Mouse (Mus musculus) urinary bladder, postnatal 4 days (tissue): ENCODE results near the gene Dennd4a.
"Not testable (repeated sequence)": the region's sequence is repeated elsewhere in the genome, so short reads cannot be mapped to it uniquely, and the experiment has no call there.

ENCODE experiments used
- DNase-seq, 2 experiments: peaks; one replicate each; pipeline ENCODE4 v3.0.0; 2021 to 2022; ENCODE audit warnings: low spot score in 2 of 2

Dennd4a gene

DNA sequence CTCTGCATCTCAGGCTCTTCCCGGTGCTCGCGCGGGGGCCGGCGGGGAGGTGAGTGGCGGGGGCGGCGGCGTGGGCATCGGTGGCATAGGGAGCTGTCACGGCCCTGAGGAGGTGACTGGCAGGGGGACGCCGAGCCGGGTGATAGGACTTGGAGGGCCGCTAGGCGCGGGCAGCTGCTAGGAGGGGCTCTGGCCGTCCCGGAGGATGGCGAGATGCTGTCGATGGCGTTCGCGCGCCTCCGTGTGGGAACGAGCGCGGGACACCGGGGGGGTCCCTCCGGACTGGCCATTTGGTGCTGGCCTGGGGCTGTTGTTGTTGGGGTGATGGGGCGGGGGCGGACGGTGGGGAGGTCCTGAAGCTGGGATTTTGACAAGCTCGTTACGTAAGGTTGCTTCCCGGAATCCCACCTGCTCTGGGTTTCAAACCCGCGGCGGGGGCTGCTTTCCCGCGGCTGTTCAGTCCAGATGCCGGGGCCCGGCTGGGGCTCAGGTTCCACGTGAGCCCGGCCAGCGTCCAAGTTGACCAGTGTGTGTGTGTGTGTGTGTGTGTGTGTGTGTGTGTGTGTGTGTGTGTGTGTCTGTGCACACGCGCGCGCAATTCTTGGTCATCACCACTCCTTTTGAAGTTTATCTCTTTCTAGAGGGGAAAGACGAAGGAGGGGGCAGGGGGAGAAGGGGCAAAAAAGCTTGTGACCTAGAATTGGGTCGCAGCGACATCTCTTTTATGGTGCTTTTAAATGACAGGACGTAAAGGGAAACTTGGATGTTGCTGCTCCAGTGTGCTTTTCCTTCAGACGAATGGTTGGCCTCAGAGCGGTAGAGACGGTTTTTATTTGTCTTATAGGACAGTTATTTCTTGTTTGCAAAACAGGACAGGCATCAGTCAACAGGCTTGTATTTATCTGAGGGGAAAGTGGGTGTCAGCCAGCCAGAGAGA is 666 bp downstream of the Dennd4a start:
- DNase-seq = peak; percentile 44 to 67

DNA sequence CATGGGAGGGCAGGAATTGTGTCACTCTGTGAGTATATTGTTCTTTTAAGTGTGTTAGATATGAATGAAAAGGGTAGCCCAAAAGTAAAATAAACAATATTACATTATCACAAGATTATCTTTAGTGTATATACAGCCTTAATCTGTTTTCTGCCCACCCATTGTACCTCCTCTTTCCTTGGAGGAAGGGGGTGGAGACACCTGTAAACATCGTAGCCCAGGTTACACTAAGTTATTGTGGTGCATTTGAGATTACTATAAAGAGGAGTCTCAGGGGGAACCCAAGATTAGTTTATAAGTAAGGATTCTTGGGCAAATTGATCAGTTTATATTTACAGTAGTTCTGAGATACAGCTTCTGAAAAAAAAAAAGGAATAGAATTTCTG is 1.3 kb downstream of the Dennd4a start:
- no peak for DNase-seq

DNA sequence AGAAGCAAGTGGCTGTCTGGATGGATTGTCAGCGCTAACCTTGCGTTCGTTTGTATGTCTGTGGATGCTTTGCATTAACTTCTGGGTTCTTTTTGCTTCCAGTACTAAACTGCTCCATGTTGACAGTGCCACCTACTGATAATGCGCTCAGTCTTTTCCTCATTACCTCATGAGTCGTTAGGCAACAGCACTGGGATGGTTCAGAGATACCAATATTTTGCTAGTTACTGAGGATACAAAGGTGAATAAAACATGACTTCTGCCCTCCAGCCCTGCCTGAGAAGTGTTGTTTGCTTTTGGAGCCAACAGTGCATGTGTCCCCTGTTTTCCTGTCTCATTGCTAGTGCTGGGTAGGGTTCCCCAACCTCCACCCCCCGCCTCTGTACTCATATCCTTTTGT is 3.1 kb downstream of the Dennd4a start:
- DNase-seq = no peak

DNA sequence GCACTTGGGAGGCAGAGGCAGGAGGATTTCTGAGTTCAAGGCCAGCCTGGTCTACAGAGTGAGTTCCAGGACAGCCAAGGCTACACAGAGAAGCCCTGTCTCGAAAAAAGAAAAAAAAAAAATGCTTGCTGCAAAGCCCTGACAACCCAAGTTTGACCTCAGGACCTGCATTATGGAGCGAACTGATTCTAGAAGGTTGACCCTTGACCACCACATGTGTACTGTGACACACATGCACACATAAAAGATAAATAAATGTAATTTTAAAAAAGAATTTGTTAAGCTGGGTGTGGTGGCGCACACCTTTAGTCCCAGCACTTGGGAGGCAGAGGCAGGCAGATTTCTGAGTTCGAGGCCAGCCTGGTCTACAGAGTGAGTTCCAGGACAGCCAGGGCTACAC is 8.5 kb downstream of the Dennd4a start:
- DNase-seq = not testable (repeated sequence)

DNA sequence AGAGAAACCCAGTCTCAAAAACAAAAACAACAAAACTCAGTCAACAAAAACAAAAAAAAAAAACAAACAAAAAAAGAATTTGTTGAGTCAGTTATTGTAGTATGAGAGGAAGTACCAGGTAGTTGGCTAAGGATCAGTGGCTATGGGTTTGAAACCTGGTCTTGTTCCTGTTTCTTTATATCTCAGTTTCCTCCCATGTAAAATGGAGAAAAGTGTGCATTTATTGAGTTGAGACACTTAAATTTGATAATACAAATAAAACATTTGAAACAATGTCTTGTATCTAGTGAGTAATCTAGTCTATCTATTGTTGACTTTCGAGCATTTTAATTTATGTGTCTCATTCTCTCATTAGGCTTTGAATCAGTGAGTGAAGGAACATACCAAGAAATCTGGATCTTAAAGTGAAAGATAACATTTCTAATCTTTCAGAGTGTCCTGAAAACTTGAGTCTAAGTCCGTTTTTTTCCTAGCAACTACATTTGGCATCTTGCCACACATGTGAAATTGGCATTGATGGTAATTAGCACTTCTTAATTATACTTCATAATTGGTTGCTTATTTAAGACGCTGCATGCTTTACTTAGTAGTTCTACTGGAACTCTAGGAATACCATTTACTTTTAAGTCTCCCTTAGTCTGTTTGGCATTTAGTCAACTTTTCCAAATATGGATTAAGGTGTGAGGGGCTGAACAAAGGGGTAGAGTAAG is 9.1 kb downstream of the Dennd4a start:
- no peak for DNase-seq

DNA sequence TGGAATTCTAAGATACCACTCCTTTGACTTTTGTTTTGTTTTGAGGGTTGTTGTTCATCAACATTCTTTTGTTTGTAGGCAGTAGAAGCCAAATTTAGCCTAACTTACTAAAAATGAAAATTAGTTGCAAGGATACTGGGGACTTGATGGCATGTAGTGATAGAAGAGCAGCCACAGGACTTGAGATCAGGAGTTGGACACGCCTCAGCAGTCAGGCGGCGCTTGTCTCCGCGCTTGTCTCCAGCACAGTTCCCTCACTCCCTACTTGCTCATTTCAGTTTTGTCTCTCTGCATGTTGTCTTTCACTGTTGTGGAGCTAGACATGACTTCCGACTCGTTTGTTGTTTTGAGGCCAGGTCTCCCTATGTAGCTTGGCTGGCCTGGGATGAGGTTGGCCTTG is 11.1 kb downstream of the Dennd4a start:
- DNase-seq = no peak

DNA sequence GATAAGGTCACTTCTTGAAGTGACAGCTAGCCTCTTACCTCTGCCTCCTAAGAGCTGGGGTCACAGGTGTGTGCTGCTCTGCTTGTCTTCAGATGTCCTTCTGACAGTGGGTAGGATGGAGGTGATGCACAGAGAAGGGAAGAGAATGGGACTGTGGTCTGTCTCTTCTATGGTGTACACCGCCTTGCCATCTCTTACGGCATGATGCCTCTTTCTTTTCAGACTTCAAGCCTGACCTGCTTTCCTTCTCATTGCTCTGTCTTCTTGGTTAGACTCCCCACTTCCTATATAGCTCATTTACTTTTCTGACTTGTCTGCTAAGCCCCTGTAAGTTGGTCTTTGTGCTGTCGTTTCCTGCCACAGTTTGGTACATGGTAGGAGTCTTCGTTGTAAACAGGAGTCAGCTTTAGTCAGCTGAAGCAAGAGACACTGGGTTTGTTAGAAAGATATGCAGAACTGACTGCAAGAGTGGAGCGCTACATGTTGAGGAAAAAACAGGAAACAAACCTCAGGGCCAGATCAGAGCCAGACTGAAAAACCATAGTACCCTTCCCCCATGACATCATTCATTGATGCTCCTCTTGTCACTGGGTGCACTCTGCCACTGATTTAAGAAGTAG is 13.4 kb downstream of the Dennd4a start:
- no peak for DNase-seq

DNA sequence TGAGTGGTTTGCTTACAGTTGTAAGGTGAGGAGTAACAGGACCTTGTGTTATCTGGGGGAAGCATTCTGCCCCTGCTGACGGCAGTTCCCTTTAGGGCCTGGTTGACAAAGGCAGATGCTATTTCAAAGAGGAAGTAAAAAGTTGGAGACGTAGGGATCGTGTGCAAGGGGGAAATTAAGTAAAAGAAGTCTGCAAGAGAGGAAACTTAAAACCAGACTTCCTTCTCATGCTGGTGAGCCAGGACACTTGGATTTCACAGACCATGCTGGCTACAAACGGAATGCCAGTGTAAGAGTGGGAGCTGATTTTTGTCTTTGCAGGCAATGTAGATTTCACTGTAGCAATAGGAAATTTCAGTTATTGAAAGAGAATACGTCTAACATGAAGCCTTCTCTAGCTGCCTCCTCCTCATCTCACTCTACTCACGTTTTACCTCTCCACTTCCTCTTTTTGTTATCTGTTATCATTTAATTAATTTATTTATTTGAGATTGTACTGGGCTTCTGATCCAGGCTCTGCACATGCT is 19.0 kb downstream of the Dennd4a start:
- no peak for DNase-seq

DNA sequence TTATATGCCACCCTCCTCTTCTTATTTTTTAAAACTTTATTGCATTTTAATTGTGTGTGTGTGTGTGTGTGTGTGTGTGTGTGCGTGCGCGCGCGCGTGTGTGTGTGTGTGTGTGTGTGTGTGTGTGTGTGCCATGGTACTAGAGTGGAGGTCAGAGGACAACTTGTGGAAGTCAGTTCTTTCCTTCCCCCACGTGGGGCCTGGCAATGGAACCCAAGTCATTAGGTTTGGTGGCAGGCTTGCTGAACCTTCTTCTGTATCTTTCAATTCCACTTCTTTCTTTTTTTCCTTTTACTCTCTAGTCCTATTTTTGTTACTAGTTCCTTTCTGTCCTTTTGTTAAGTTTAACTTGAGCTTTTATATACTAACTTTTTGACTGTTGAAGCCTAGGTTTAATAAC is 19.5 kb downstream of the Dennd4a start:
- DNase-seq = no peak

DNA sequence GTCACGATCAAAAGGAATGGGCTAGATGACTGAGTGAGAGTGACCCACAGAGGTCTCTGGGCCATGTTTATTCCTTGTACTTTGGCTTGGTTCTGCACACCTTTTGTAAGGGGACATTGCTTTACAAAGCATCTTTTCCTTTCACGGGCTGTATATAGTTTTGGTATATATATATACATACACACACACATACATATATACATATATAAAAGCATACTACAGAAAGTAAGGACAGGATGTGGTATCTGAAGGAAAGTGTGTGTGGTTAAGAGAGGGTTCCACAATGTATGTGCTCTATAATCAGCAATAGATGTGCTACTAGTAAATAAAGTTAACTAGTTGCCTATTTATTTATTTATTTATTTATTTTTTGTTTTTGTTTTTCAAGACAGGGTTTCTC is 20.6 kb downstream of the Dennd4a start:
- DNase-seq = no peak

DNA sequence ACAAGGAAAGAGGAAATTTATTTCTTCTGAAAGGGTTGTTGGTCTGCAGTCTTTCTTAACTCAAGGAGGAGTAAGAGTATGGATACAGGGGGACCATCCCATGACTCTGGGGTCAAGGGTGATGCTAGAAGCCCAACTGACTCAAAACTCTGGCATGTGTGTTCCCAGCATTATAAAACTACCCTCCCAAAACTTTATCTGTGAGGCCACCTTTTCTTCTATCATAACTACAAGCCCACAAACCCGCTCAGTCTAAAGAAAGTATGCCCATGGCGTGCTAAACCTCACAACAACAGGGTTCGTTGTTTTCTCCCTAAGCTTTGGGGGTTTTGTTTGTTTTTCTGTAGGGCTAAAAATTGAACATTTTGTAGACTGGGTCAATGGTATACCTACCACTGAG is 23.3 kb downstream of the Dennd4a start:
- no peak for DNase-seq

DNA sequence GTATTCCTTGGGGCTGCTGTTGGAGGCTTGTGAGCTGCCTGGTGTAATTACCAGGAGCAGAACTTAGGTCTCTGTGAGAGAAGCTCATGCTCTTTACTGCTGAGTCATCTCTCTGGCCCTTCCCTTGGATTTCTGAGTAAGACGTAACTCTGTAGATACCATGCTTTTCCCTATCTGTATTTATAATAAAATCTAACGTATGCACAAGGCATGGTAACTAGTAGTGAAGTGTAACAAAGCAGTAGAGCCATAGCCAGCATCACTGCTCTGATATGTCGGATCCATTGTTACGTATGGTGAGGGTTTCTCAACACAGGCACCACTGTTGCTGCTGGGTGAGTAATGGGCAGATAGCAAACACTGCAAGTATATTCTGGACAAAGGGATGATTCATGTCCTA is 34.2 kb downstream of the Dennd4a start:
- DNase-seq = no peak

DNA sequence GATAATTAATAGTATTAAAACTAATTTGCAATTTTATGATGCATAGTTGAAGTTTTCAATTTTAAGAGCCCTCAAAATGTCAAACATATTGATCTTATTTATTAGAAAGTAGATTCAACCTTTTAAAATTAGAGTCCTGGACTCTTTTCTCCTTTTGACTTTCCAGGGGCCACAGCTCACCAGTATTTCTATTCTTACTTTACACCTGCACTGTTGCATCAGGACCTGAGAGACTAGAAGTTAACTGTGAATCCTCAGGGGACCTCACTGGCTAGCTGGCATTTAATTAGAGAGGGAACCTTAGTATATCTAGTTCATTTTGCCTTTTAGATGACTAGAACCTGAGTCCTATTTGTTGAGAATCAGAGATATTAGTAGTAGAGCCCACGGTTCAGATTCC is 38.4 kb downstream of the Dennd4a start:
- no peak for DNase-seq

DNA sequence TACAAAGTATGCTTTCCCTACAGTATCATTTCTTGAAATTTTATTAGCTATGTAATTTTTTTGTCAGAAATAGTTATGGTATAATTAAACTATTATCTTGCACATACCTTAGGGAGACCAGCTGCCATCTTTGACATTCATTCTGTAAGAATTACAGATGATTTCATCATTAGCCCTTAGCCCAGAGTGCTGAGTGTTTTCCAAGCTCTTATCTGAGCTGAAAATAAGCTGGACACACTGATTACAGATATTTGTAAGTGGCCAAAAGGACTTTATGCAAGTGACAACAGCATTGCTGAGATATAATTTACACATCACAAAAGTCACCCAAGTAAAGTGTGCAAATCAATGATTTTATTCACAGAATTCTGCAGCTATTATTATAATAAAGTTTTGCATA is 48.9 kb downstream of the Dennd4a start:
- no peak for DNase-seq

DNA sequence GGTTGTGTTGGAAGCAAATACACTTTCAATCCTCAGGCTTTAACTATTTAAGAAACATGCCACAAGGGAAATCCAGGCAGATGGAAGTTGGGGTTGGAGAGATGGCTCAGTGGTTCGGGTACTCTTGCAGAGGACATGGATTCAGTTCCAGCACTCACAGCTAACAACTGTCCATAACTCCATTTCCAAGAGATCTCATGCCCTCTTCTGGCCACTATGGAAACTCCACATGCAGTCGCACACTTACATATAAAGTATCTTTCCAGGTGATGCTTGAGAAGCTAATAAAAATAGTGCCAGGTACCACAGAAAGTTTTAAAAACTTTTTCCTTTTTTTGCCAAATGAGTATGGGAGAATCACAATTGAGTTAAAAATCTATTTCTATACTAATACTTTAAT is 51.5 kb downstream of the Dennd4a start:
- DNase-seq = no peak

DNA sequence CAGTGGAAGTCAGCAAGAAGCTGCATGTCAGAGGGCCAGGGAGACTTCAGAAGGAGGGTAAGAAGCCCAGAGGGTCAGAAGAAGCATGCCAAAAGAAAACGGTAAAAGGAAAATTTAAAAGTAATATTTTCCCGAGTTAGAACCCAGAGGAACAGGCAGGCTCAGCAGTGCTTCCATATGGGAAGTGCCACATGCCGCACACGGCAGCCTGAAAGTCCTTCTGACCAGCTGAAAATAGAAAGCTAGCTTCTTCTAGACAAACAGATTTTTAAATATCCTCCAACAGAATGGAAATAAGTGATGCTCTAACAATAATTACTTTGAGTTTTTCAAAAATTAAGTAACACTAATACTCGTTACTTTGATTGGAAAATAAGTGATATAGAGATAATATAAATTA is 74.9 kb downstream of the Dennd4a start:
- DNase-seq = no peak

DNA sequence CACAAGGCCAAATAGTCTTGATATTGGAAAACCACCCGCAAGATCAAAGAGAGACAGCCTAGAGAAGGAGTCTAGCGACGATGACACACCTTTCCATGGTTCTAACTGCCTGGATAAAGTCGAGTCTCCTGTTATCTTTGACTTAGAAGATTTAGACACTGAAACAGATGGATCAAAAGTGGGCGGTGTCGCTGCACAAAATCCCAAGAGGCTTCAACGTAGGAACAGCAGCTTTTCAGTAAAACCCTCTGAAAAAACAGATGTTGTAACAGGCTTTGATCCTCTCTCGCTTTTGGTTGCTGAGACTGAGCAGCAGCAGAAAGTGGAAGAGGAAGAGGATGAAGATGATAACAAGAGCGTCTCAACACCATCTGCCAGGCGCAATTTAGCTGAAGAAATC is 85.5 kb downstream of the Dennd4a start:
- no peak for DNase-seq

DNA sequence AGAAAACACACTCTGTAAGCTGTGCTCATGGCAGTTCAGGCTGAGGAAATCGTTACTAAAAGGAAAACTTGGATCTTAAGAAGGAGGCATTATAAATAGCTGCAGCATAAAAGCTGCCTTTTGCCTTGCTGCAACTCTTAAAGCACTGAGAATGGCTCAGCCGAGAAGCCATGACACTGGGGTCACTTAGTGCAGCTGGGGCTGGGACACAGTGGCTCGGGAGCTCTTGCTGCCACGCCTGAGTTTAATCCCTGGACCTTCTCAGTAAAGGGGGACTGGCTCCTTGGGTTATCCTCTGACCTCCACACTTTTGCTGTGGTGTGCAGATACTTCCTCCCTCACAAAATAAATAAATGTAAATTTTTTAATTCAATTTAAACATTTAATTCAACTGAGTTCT is 91.7 kb downstream of the Dennd4a start:
- no peak for DNase-seq

DNA sequence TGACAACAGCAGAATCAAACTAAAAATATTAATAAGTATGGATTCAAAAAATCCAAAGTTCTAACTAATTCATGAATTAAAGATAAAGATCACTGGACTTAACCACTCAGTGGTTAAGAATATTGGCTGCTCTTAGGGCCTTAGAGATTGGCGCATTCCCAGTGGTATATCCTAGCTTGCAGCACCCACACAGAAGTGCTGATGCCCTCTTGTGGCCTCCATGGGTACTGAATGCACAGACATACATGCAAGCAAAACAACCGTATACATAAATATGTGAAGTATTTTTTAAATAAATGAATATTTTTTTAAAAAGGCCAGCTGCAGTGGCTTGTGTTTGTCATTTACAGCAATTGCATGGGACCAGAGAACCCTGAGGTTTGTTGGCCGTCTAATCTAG is 92.2 kb downstream of the Dennd4a start:
- DNase-seq = peak; percentile 55 to 79

DNA sequence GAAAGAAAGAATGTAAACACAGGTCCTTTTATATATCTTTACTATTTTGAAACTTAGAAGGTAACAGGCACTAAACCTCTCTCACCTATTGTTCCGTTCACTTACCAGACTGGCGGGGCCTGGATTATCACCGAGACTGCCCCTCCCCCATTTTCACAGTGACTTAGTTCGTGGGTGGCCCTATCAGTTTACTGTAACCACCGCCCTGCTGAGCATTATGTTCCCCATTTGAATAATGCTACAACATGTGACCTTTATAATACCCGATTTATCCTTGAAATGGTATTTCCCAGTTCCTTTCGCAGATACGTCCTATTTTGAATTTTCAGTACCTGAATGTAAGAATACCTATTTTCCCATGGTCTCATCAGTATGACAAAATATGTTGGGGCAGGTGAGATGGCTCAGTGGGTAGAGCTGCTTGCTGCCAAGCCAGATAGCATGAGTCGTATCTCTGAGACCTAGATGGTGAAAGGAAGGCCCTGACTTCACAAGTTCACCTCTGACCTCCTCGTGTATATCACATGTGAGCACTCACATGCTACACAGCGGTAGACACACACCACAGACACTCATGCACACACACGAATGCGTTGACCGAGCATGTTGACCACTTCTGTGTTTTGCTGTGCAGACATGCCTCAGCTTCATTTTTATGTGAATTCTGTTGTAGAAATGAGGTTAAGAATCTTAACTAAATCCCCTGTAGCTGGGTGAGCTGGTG is 93.9 kb downstream of the Dennd4a start:
- no peak for DNase-seq

DNA sequence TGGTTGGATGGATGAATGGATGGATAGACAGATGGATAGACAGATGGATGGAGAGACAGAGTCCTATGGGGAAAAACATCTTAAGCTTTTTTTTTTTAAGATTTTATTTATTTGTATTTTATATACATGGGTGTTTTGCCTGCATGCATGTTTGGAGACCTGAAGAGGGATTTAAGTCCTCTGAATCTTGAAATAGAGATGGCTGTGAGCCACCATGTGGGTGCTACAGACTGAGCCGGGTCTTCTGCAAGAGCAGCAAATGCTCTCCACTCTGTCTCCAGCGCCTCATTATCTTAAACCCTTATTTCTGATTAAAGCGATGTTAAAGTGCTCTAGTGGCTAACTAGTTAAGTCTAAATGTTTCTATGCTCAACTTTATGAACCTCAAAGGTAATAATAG is 96.3 kb downstream of the Dennd4a start:
- DNase-seq = no peak

DNA sequence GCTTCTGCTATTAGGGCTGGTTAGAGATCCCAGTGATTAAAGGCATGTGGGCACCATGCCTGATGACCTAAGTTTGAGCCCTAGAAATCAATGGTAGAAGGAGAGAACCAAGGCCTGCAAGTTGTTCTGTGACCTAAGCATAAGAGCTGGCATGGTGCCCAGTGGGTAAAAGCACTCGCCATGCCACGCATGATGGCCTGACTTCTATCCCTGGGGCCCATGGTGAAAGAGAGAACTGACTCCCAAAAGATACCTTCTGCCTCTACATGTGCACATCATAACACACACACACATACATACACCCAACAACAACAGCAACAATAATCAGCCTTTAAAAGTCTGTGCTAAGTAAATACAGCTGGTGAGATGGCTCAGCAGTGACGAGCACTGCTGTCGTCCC is 102.3 kb downstream of the Dennd4a start:
- DNase-seq = no peak
